Mouse (Mus musculus) megakaryocyte-erythroid progenitor cell, adult 5-6 weeks (primary cell): ENCODE data around the gene Gnpat. TPM values are rescaled to one million over a fixed set of nuclear protein-coding genes. Genes with fewer than 3 reads are reported as not detected.

ENCODE experiments used
- ATAC-seq: replicated peaks from 2 replicates; pipeline ENCODE4 v1.8.0; 2016; ENCODE audit warnings: mild to moderate bottlenecking, inconsistent platforms; ENCODE audit not compliant: severe bottlenecking, poor library complexity, low FRiP score, low TSS enrichment
- total RNA-seq, 2 experiments: library from RNA; stranded (forward) in 1 of 2; stranded (reverse) in 1 of 2; fragments of 200-1000, 215-1000 nt in 1 of 2; fragments of >200 nt in 1 of 2; fragmentation: Nextera tagmentation in 1 of 2; gene quantifications; 2 replicates each; pipeline ENCODE4 v1.2.3; 2014 to 2017

Gnpat gene
- total RNA-seq, 2 experiments from 2014 or later, result 55.6 to 98.2 TPM

DNA sequence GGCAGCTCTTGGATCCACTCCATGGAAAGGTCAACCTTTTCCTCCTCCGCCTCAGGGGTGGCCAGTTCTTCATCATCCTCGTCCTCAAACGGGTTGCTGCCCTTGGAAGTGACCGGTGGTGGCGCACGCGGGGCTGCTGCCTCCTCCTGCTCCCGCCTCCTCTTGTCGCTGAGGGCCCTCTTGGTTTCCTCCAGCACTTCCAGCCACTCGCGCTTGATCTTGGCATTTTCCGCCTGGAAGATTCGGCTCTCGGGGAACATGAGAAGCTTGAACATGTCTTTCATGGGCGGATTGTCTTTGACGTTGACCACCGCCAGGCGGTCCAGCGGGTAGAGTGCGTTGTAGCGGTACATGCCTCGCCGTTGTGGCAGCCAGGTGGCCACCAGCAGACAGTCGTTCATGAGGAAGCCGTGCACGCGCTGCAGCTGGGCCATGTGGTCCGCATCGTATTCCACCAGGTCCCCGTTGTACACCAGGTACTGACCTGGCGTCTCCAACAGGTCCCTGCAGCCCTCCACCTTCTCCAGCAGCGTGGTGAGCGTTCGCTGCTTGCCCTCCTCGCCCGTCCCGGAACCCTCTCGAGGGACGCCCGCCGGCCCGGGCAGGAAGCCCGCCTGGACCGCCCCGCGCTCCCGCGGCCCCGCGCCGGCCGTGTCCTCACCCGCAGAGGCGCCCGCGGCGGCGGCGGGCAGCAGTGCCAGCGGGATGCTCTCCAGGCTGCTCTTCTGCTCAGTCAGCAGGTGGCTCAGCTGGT is 34.0 kb downstream of the Gnpat start:
- ATAC-seq, result peak; percentile 58

GRCm38 (mm10) chr8:124897386-124898250 is 34.8 kb downstream of the Gnpat start, which contains the start of the genes Exoc8 and Sprtn:
Gene Exoc8, minus strand, starts transcription at chr8:124897705.
Gene Sprtn, plus strand, starts transcription at chr8:124897886.
- peak; percentile 77 for ATAC-seq

- ATAC-seq, result peak; percentile 4
Observed at GRCm38 (mm10) chr8:124898251-124898905, 35.5 kb downstream of the Gnpat start.

- peak; percentile 12; the same call in 1 of the 2 replicates for ATAC-seq
Observed at GRCm38 (mm10) chr8:124903198-124903597, 40.4 kb downstream of the Gnpat start.

GRCm38 (mm10) chr8:124905482-124905881 is 42.6 kb downstream of the Gnpat start:
- no peak for ATAC-seq

DNA sequence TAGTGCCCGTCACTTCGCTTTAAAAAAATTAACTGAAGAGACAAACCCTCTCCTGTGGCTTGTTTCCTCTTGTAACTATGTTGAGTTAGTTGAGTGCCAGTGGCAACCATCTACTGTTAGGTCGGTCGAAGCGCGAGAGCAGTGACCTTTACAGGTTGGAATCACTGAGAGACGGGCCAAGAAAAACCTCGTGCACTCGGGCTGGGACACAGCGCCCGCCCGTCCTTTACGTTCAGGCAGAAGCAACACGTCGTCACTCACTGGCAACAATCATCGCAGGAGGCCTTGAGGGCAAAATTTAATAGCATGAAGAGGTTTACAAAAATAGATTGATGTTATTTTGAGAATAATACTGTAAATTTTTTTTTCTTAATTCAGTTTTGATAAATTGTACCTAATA is 47.1 kb downstream of the Gnpat start:
- no peak for ATAC-seq

GRCm38 (mm10) chr8:124910349-124910748 is 47.5 kb downstream of the Gnpat start:
- no peak for ATAC-seq

GRCm38 (mm10) chr8:124911938-124912872 is 49.4 kb downstream of the Gnpat start:
- 0 out of 2 replicates have a peak, but pooled peaks have one; percentile 20 for ATAC-seq

DNA sequence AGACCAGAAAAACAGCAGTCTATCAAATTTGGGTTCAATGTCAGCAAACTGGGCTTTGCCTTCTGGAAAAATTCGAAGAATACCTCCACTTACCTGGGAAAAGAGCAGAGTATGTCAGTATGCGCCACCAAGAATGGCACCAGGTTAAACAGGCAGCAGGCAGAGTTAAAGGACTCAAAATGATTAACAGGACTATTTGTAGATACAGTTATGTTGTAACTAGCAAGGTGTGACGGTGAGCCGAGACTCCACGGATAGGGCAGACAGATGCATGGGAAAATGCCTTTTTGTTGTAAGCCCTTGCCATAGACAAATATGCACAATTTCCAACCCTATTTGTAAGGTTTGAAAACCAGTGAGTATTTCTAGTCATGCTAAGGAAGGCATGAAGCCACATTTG is 51.2 kb downstream of the Gnpat start:
- no peak for ATAC-seq

DNA sequence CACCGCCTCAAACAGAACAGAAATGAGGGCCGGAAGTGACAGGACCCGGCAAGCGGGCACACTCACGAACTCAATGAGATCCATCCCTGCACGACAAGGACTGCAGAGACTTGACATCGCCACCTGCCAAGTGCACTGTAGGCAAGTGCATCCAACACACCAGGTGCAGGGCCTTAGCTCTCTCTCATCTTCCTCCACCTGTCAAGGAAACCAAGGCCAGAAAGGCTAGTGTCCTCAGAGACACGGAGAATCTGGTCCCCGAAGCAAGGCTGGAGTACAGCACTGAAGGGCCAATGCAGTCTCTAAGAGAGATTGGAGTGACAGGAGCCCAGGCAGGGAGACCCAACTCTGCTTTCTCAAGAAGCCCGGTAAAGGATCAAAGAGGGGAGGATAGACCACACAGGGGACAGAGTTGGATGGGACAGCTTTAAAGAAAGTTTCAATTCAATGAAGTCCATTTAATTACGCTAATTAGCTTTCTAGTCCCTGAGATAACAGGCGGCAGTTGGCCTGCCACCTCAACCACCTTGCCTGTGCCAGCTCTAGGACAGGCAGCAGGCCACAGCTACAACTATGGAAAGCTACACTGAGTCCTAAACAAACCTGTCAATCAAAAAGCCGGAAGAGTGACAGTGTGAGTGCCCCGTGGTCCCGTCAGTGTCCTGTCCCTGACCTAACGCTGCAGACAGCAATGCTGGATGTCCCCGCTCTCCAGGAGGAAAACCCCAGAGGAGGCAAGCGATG is 55.1 kb downstream of the Gnpat start:
- no peak for ATAC-seq

GRCm38 (mm10) chr8:124921369-124922279 is 58.8 kb downstream of the Gnpat start:
- ATAC-seq, result peak; percentile 40; the same call in 1 of the 2 replicates

DNA sequence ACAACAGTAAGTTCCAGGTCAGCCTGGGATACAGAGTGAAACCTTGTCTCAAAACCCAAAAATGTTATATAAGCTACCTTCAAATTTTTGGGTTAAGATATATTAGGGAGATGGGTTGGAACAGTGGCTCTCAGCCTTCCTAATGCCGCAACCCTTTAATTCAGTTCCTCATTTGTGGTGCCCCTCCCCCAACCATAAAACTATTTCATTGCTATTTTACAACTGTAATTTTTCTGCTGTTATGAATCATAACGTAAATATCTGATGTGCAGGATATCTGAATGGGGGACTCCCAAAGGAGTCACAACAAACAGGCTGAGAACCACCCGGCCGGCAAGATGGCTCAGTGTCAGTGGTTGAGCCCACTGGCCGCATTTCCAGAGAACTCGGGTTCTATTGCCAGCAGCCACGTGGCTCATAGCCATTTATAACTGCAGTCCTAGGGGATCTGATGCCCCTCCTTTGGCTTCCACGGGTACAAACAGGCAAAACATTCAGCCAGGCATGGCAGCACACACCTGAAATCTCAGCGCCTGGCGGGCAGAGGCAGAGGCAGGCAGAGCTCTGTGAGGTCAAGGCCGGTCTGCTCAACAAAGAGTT is 59.8 kb downstream of the Gnpat start:
- no peak for ATAC-seq

DNA sequence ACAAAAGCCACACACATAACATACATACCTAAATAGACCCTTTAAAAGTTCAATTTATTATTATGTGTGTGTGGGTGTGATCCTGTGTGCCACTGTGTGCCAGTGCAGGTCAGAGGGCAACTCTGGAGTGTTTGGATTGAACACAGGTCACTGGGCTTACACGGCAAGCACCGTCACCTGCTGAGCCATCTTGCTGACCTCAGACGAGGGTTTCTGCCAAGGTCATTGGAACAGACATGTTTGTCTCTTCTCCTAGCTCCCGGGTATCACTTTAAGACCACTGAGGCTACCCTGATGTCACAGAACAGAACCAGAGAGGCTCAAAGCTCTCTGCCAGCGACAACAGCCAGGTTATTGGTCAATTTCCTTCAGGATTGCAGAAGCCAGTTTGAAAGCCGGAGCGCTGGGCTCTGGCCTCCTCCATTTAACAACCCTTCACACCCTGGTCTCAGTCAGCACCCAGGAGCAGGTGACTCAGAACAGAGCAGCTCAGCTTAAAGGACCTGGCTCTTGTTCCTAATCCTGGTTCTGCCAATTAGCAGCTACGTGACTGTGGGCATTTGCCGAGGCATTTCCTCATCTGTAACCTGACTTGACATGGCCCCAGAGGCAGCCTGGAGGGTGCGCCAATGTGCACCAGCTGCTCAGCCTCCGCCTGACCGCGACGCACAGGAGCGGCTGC is 61.3 kb downstream of the Gnpat start:
- no peak for ATAC-seq

GRCm38 (mm10) chr8:124925544-124926266 is 62.9 kb downstream of the Gnpat start:
- ATAC-seq, result peak; percentile 89

GRCm38 (mm10) chr8:124926351-124926771 is 63.5 kb downstream of the Gnpat start:
- no peak for ATAC-seq

DNA sequence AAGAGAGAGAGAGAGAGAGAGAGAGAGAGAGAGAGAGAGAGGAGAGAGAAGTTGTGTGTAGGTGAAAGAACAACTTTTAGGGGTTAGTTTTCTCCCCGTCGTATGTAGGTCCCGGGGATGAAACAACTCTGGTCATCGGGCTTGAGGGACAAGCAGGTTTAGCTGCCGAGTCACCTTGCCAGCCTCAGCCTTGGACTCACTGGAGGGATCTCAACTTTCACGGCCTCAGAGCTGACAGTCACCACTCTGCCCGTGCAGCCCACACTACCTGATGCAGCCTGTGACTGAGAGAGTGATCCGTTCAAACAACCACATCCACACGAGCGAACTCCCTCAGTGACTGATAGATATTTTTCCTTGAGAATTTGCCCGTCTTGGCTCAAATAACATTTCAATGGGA is 66.2 kb downstream of the Gnpat start:
- no peak for ATAC-seq
